Mouse (Mus musculus): ENCODE results near the gene Gm15155. TPM values are rescaled to one million over a fixed set of nuclear protein-coding genes. Genes with fewer than 3 reads are reported as not detected.
"Not testable (repeated sequence)": the region's sequence is repeated elsewhere in the genome, so short reads cannot be mapped to it uniquely, and the experiment has no call there.

Gene Gm15155
- polyA plus RNA-seq, 1 experiment from 2014 or later, result not detected

GRCm38 (mm10) chrX:155888118-155888517 lies 263.6 kb downstream of the Gm15155 start:
- 38% methylated on average over 1 of the region's 1 CpGs for WGBS
- no peak for DNase-seq (ENCODE audit: low spot score)

GRCm38 (mm10) chrX:155900040-155900439 lies 275.5 kb downstream of the Gm15155 start:
- no peak for ATAC-seq (ENCODE audit: low FRiP score)
- 74% methylated on average over 1 of the region's 1 CpGs for WGBS

More at GRCm38 (mm10) chrX:155888118-155888517, 263.6 kb downstream of the Gm15155 start:
- no peak overlapping the region for H3K27ac ChIP-seq
- H3K4me2 ChIP-seq (replicated peaks), result no peak overlapping the region
- H3K9ac ChIP-seq, result no peak overlapping the region
- H3K27me3 ChIP-seq (ENCODE audit: control insufficient read depth, insufficient read depth, low read length), result no peaks in the 10 kb centered on the region
- H3K4me3 ChIP-seq (replicated peaks; ENCODE audit: low read length), result no peak overlapping the region
- H3K36me3 ChIP-seq (replicated peaks; ENCODE audit: control insufficient read depth, insufficient read depth), result no peaks in the 10 kb centered on the region
- no peak for ATAC-seq (ENCODE audit: low FRiP score)
- H3K4me1 ChIP-seq (replicated peaks; ENCODE audit: control insufficient read depth, insufficient read depth, low read length), result no peaks in the 10 kb centered on the region
- no peaks in the 10 kb centered on the region for H3K9me3 ChIP-seq (ENCODE audit: control insufficient read depth, low read length)

DNA sequence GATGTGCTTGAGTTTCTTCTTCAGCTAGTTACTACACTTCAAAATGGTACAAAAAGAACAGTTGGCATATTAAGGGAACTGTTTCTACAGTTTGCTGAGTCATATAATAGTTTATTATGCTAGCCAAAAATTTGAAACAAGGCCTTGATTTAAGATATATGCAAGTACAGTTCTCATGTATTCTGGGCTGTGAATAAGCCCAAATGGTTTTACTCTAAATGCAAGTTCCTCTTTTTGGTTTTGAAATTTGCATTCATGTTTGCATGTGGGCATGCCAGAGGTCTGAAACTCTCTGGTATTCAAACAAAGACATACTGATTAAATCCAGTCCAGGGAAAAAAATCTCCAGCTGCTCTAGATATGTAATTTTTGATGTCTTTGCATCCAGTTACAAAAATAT lies 277.2 kb downstream of the Gm15155 start:
- Histone ChIP-seq H3K9me3 (ENCODE audit: control insufficient read depth, low read length) (no peaks in the 10 kb centered on the region), H3K27ac (no peak overlapping the region), H3K4me1 (replicated peaks; ENCODE audit: control insufficient read depth, insufficient read depth, low read length) (no peaks in the 10 kb centered on the region), H3K36me3 (replicated peaks; ENCODE audit: control insufficient read depth, insufficient read depth) (no peaks in the 10 kb centered on the region), H3K4me2 (replicated peaks) (no peak overlapping the region), H3K4me3 (replicated peaks; ENCODE audit: low read length) (no peak overlapping the region), H3K27me3 (ENCODE audit: control insufficient read depth, insufficient read depth, low read length) (no peaks in the 10 kb centered on the region), H3K9ac (no peak overlapping the region)
- DNase-seq (ENCODE audit: low spot score) (no peak), ATAC-seq (ENCODE audit: low FRiP score) (no peak)

More at GRCm38 (mm10) chrX:155900040-155900439, 275.5 kb downstream of the Gm15155 start:
- H3K4me1 ChIP-seq (replicated peaks; ENCODE audit: control insufficient read depth, insufficient read depth, low read length), result no peaks in the 10 kb centered on the region
- H3K27ac ChIP-seq, result no peak overlapping the region
- H3K4me2 ChIP-seq (replicated peaks), result no peak overlapping the region
- no peaks in the 10 kb centered on the region for H3K9me3 ChIP-seq (ENCODE audit: control insufficient read depth, low read length)
- H3K4me3 ChIP-seq (replicated peaks; ENCODE audit: low read length), result no peak overlapping the region
- no peaks in the 10 kb centered on the region for H3K27me3 ChIP-seq (ENCODE audit: control insufficient read depth, insufficient read depth, low read length)
- DNase-seq (ENCODE audit: low spot score), result no peak
- no peaks in the 10 kb centered on the region for H3K36me3 ChIP-seq (replicated peaks; ENCODE audit: control insufficient read depth, insufficient read depth)
- no peak overlapping the region for H3K9ac ChIP-seq

- H3K27ac ChIP-seq, result no peak overlapping the region
- H3K4me3 ChIP-seq (replicated peaks; ENCODE audit: low read length), result no peak overlapping the region
- H3K27me3 ChIP-seq (ENCODE audit: control insufficient read depth, insufficient read depth, low read length), result no peaks in the 10 kb centered on the region
- DNase-seq (ENCODE audit: low spot score), result no peak
- no peaks in the 10 kb centered on the region for H3K36me3 ChIP-seq (replicated peaks; ENCODE audit: control insufficient read depth, insufficient read depth)
- H3K4me1 ChIP-seq (replicated peaks; ENCODE audit: control insufficient read depth, insufficient read depth, low read length), result no peaks in the 10 kb centered on the region
- WGBS, result 11% methylated on average over 1 of the region's 1 CpGs
- no peak overlapping the region for H3K9ac ChIP-seq
- H3K4me2 ChIP-seq (replicated peaks), result no peak overlapping the region
- no peaks in the 10 kb centered on the region for H3K9me3 ChIP-seq (ENCODE audit: control insufficient read depth, low read length)
- ATAC-seq (ENCODE audit: low FRiP score), result no peak
These were observed 278.6 kb downstream of the Gm15155 start for GRCm38 (mm10) chrX:155903108-155903507.

DNA sequence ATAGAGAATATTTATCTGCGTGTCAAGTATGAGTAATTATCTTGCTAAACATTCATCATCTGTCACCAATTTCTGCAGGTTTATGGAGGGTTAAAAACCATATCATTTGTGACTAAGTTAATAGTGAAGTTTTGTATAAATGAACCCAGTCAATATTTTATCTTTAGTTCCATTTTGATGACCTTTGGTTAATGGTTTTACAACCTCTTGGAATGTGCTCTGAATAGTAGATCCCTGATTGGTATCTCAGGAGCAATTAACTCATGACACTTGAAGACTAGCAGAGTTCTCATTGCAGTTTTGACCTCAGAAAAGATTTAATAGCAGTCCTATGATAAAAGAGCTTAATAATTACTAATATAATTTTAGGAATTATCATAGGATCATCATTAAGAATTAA lies 385.2 kb downstream of the Gm15155 start:
- no peaks in the 10 kb centered on the region for H3K9me3 ChIP-seq (ENCODE audit: control insufficient read depth, low read length)
- H3K36me3 ChIP-seq (replicated peaks; ENCODE audit: control insufficient read depth, insufficient read depth), result no peaks in the 10 kb centered on the region
- H3K4me1 ChIP-seq (replicated peaks; ENCODE audit: control insufficient read depth, insufficient read depth, low read length), result no peaks in the 10 kb centered on the region
- ATAC-seq (ENCODE audit: low FRiP score) (no peak), DNase-seq (ENCODE audit: low spot score) (no peak)
- H3K4me2 ChIP-seq (replicated peaks), result no peak overlapping the region
- H3K4me3 ChIP-seq (replicated peaks; ENCODE audit: low read length), result no peak overlapping the region
- H3K9ac ChIP-seq, result no peak overlapping the region
- no peaks in the 10 kb centered on the region for H3K27me3 ChIP-seq (ENCODE audit: control insufficient read depth, insufficient read depth, low read length)
- no peak overlapping the region for H3K27ac ChIP-seq
- WGBS, result 95% methylated on average over 1 of the region's 1 CpGs

DNA sequence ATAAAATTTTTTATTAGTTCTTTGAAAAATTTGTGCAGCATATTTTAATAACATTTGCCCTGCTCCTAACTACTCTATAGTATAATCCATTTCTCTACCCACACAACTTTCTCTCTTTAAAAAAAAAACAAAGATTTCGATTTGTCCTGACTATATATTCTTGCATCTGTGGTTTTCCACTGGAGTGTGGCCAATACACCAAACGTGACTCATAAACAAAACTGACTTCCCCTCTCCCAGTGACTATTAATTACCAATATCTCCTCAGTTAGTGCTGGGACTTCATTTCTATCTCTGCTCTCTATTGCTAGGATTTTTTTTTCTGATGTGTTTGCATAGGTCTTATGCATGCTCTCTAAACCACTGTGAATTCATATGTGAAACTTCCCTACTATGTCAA lies 531.2 kb downstream of the Gm15155 start:
- DNase-seq (ENCODE audit: low spot score), result no peak
- no peak overlapping the region for H3K4me3 ChIP-seq (replicated peaks; ENCODE audit: low read length)
- no peaks in the 10 kb centered on the region for H3K9me3 ChIP-seq (ENCODE audit: control insufficient read depth, low read length)
- no peak overlapping the region for H3K9ac ChIP-seq
- H3K4me2 ChIP-seq (replicated peaks), result no peak overlapping the region
- H3K4me1 ChIP-seq (replicated peaks; ENCODE audit: control insufficient read depth, insufficient read depth, low read length), result no peaks in the 10 kb centered on the region
- 73% methylated on average over 2 of the region's 2 CpGs for WGBS
- H3K27ac ChIP-seq, result no peak overlapping the region
- H3K36me3 ChIP-seq (replicated peaks; ENCODE audit: control insufficient read depth, insufficient read depth), result no peaks in the 10 kb centered on the region
- ATAC-seq (ENCODE audit: low FRiP score), result no peak
- no peaks in the 10 kb centered on the region for H3K27me3 ChIP-seq (ENCODE audit: control insufficient read depth, insufficient read depth, low read length)

GRCm38 (mm10) chrX:156171587-156171986 lies 547.0 kb downstream of the Gm15155 start:
- no peak for ATAC-seq (ENCODE audit: low FRiP score)
- Histone ChIP-seq H3K4me3 (replicated peaks; ENCODE audit: low read length) (no peak overlapping the region), H3K36me3 (replicated peaks; ENCODE audit: control insufficient read depth, insufficient read depth) (no peaks in the 10 kb centered on the region), H3K27ac (no peak overlapping the region), H3K9ac (no peak overlapping the region), H3K27me3 (ENCODE audit: control insufficient read depth, insufficient read depth, low read length) (no peaks in the 10 kb centered on the region), H3K4me2 (replicated peaks) (no peak overlapping the region), H3K9me3 (ENCODE audit: control insufficient read depth, low read length) (no peaks in the 10 kb centered on the region), H3K4me1 (replicated peaks; ENCODE audit: control insufficient read depth, insufficient read depth, low read length) (no peaks in the 10 kb centered on the region)
- DNase-seq (ENCODE audit: low spot score), result no peak

- H3K27ac ChIP-seq; H3K4me3 ChIP-seq (replicated peaks; ENCODE audit: low read length); H3K4me2 ChIP-seq (replicated peaks); ATAC-seq (ENCODE audit: low FRiP score); DNase-seq (ENCODE audit: low spot score); H3K27me3 ChIP-seq (ENCODE audit: control insufficient read depth, insufficient read depth, low read length); H3K9ac ChIP-seq; H3K4me1 ChIP-seq (replicated peaks; ENCODE audit: control insufficient read depth, insufficient read depth, low read length); H3K9me3 ChIP-seq (ENCODE audit: control insufficient read depth, low read length); H3K36me3 ChIP-seq (replicated peaks; ENCODE audit: control insufficient read depth, insufficient read depth): not testable (repeated sequence)
These were observed 679.3 kb downstream of the Gm15155 start for GRCm38 (mm10) chrX:156303806-156304205.

Other genes starting within 250 kb of the Gm15155 start
- 12.0 and 17.8 TPM in 2 replicates for gene Ptchd1, start 927 bp upstream of the Gm15155 start, polyA plus RNA-seq (2014; fragmentation: Nextera tagmentation; extraction: Ambion mirVana)